Mouse (Mus musculus) cerebellum, adult 2 months (tissue): ENCODE measurements around the gene Kirrel3. TPM values are rescaled to one million over a fixed set of nuclear protein-coding genes. Genes with fewer than 3 reads are reported as not detected.

Source experiments
- DNase-seq, 2 experiments: peaks; one replicate each; pipeline ENCODE4 v3.0.0; 2021
- H3K27ac ChIP-seq: fragments of 200-500 bp; 2 replicates; pipeline ENCODE4 v1.5.1; 2012; ENCODE audit warnings: low read length, control low read depth, inconsistent platforms; ENCODE audit not compliant: insufficient read depth
- H3K27me3 ChIP-seq: fragments of 200-500 bp; 2 replicates; pipeline ENCODE4 v1.6.1; 2012; ENCODE audit warnings: inconsistent platforms, mild to moderate bottlenecking, low read length, moderate library complexity; ENCODE audit not compliant: control insufficient read depth, insufficient read depth
- H3K4me1 ChIP-seq: fragments of 200-500 bp; 2 replicates; pipeline ENCODE4 v1.6.1; 2011; ENCODE audit warnings: low read length; ENCODE audit not compliant: control insufficient read depth, insufficient read depth
- H3K4me3 ChIP-seq: fragments of 200-500 bp; replicated peaks from 2 replicates; pipeline ENCODE3; 2011; ENCODE audit warnings: mild to moderate bottlenecking, low read depth, low read length, control low read depth; ENCODE audit not compliant: insufficient read depth
- CTCF ChIP-seq: fragments of 200-500 bp; IDR thresholded peaks from 2 replicates; pipeline ENCODE4 v1.5.1; 2011; ENCODE audit warnings: low read depth, mild to moderate bottlenecking, control low read depth, low read length, moderate library complexity, borderline replicate concordance; ENCODE audit not compliant: insufficient read depth
- POLR2A ChIP-seq: fragments of 200-500 bp; IDR thresholded peaks from 2 replicates; pipeline ENCODE4 v1.6.1; 2011; ENCODE audit warnings: low read length, control low read depth, borderline replicate concordance; ENCODE audit not compliant: insufficient read depth
- WGBS: fragments of 180-500 bp; shearing (Covaris S2); methylation state at CpG from one replicate; pipeline ENCODE4 v1.1.7; 2018; 5-methylcytosine and 5-hydroxymethylcytosine counted together
- polyA plus RNA-seq: library from polyadenylated mRNA; depleted of rRNA; stranded (reverse); fragments of >200 nt; gene quantifications from 2 replicates; pipeline ENCODE4 v1.2.3, GENCODE M21; 2012

The Kirrel3 gene
- polyA plus RNA-seq, 1 experiment: 63.5 TPM

DNA sequence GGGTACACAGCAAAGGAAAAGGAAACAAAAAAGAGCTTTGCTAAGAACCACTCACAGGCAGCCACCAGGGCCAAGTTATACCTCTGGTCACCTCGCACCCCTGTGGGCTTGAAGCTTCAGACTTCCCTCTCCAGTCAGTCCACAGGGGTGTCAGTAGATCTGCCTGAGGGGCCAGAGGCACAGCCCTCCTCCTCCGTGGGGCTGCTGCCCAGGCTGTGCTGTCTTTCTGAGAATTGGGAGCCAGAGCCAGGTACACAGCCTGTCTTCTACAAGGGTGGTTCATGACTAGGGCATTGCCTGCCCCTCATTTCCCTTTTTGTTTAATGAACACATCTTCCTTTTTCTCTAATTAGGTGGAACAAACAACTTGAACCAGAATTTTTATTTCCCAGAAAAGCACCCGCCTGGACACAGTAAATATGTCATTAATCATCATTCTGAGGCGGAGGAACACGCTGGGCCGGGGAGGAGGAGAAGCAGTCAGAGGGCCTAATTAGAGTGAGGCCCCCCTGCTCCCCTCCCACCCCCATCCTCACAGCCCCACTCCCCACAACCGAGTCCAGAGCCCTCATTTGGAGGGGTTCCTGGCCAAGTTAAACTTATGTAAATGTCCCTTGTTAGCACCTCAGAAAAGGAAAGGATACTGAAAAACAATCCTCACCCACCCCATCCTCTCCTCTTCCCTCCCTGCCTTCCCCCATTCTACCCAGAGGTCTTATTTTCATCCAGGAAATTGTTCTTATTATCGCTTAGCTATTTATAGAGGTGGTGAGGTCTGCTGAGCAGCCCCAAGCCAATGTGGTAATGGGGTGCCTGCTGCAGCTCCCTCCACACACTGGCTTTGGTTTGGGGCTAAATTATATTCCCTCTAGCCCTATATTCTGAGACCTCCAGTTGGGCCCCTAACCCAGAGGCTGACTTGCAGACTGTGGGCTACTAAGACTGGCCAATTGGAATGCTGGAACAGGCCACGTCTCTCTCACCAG lies 512.5 kb downstream of the Kirrel3 start:
- Histone ChIP-seq H3K4me1 (peaks cover 20% of the 10 kb centered on the region), H3K4me3 (no peak overlapping the region), H3K27me3 (no peaks in the 10 kb centered on the region), H3K27ac (no peak overlapping the region)
- 66% methylated on average over 9 of the region's 9 CpGs for WGBS
- TF ChIP-seq POLR2A (no peak), CTCF (no peak)
- DNase-seq: no peak

- H3K27ac ChIP-seq: no peak overlapping the region
- peaks cover 14% of the 10 kb centered on the region for H3K4me1 ChIP-seq
- H3K27me3 ChIP-seq: no peaks in the 10 kb centered on the region
- TF ChIP-seq POLR2A (no peak), CTCF (no peak)
- no peak overlapping the region for H3K4me3 ChIP-seq
- no peak for DNase-seq
- 94% methylated on average over 4 of the region's 4 CpGs for WGBS
These were observed 518.4 kb downstream of the Kirrel3 start for GRCm38 (mm10) chr9:35004113-35004512.

DNA sequence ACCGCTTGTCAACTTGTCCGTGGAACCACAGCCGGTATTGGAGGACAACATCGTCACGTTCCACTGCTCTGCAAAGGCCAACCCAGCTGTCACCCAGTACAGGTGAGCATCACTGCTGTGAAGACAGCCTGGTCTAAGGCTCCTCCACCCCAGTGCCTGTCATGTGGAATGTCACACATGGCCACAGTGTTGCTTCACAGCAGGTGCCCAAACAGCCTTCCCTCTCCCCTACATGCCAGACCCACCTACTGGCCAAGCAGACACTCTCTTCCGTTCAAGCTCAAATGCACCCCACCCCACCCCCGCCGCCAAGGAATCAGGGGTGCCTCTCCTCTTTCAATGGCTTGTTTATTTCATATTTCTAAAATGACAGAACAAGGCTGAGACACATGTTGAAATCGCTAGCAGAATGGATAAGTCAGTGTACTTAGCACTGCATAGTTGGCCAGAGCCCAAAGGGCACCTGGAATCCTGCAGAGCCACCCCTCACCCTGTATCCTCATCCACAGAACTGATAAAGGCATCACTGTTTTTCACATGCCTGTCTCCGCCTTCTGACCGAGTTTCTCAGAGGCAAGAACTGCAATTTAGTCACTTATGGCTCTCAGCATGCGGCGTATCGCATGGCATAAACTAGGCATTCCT lies 522.1 kb downstream of the Kirrel3 start:
- TF ChIP-seq CTCF (no peak), POLR2A (no peak)
- H3K27ac ChIP-seq: no peak overlapping the region
- whole genome bisulfite sequencing: 57% methylated on average over 14 of the region's 14 CpGs
- DNase-seq: no peak
- H3K4me3 ChIP-seq: no peak overlapping the region
- peaks cover 14% of the 10 kb centered on the region for H3K4me1 ChIP-seq
- no peaks in the 10 kb centered on the region for H3K27me3 ChIP-seq

GRCm38 (mm10) chr9:35016762-35017161 lies 531.1 kb downstream of the Kirrel3 start:
- Histone ChIP-seq H3K4me1 (peaks cover 30% of the 10 kb centered on the region), H3K27ac (no peak overlapping the region), H3K27me3 (no peaks in the 10 kb centered on the region), H3K4me3 (no peak overlapping the region)
- WGBS: 52% methylated on average over 4 of the region's 4 CpGs
- peak; percentile 65 to 67 for DNase-seq
- TF ChIP-seq CTCF (peak; percentile 83), POLR2A (no peak)

DNA sequence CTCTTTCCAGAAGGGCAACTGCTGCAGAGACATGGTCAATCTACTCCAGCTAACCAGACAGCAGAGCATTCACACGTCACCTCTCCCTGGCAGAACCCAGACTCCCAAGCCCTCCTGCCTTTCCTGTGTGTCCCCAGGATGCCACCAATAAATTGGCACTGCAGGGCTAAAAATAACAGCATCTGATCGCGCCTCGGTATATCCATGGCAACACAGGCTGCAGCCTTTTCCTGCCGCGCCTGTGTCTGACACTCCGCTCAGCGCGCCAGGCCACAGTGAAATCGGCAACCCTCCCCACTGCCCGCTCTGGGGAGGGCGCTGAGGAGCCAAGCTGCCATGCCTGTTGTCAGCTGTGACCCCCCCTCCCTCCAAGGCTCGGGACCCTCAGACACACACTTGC lies 531.9 kb downstream of the Kirrel3 start:
- no peak for TF ChIP-seq CTCF
- no peak for TF ChIP-seq POLR2A
- Histone ChIP-seq H3K4me3 (no peak overlapping the region), H3K27me3 (no peaks in the 10 kb centered on the region), H3K27ac (no peak overlapping the region), H3K4me1 (peaks cover 30% of the 10 kb centered on the region)
- peak; percentile 59 for DNase-seq
- 12% methylated on average over 13 of the region's 13 CpGs for WGBS

GRCm38 (mm10) chr9:35018056-35018455 lies 532.4 kb downstream of the Kirrel3 start:
- WGBS: 36% methylated on average over 5 of the region's 5 CpGs
- no peaks in the 10 kb centered on the region for H3K27me3 ChIP-seq
- no peak overlapping the region for H3K27ac ChIP-seq
- peaks cover 30% of the 10 kb centered on the region for H3K4me1 ChIP-seq
- H3K4me3 ChIP-seq: no peak overlapping the region
- TF ChIP-seq POLR2A (no peak), CTCF (no peak)
- peak in 1 of 2 experiments; percentile 32 for DNase-seq

GRCm38 (mm10) chr9:35019372-35019771 lies 533.7 kb downstream of the Kirrel3 start:
- Histone ChIP-seq H3K27ac (no peak overlapping the region), H3K4me3 (no peak overlapping the region), H3K4me1 (peaks cover 30% of the 10 kb centered on the region), H3K27me3 (no peaks in the 10 kb centered on the region)
- TF ChIP-seq CTCF (peak; percentile 91), POLR2A (no peak)
- DNase-seq: peak; percentile 79 to 88
- 0% methylated on average over 3 of the region's 3 CpGs for WGBS

DNA sequence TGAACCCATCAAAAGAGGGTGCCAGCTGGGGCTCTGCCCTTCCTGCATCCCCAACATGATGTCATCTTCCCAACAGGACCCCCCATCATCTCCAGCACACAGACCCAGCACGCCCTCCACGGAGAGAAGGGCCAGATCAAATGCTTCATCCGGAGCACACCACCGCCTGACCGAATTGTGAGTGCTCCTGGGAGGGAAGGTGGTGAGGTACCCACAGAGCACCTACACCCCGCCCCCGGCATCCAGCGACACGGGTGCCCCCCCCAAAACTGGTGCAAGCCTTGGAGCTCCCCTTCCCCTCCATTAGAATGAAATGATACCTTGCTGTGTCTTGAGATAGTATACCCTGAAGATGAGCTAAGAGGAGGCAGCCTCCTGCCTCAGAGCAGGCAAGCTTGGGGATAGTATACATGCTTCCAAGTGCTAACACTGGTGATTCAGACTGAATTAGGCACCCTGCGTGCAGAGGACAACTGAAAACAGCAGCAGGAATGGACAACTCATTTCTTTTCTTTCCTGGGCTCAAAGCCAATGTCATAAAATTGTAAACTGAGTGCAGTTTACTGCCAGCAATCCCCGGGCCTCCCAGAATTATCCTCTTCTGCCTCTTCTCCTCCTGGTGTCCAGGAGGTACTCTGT lies 534.4 kb downstream of the Kirrel3 start:
- WGBS: 54% methylated on average over 11 of the region's 11 CpGs
- Histone ChIP-seq H3K4me3 (no peak overlapping the region), H3K27ac (no peak overlapping the region), H3K4me1 (peaks cover 31% of the 10 kb centered on the region), H3K27me3 (no peaks in the 10 kb centered on the region)
- TF ChIP-seq POLR2A (no peak), CTCF (no peak)
- DNase-seq: peak in 1 of 2 experiments; percentile 32
